Mouse (Mus musculus): ENCODE measurements at regions not wholly inside any gene's neighbourhood (a gene's known extent, or its start where the extent isn't known, plus 50 kb on each side); places are given as distances from the start of the nearest gene placed in this dataset.

DNA sequence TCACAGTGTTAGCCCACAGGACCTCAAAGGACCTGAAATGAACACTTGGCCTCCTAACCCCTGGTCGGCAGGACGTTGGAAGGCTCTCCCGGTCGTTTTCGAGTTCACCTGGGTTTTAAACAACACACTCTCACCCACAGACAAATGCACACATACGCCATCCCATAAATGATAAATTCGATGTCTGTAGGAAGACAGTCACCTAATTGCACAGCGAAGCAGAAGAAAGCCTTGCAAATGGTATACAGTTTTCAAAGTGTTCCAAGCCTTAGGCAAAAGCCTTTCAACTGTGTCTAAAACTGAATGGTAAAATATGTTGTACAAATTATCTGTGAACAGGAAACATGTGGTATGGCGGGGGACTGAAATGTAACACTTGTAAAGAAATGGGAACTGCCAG is 196.6 kb downstream of the Tmem182 start:
- no peak for TF ChIP-seq CTCF (IDR thresholded peaks at IDR 0.05; ENCODE audit: low read depth)
- no peak for TF ChIP-seq EP300 (IDR thresholded peaks at IDR 0.05; ENCODE audit: low read depth)
